Mouse (Mus musculus): ENCODE data around the gene Zfp445.

DNA sequence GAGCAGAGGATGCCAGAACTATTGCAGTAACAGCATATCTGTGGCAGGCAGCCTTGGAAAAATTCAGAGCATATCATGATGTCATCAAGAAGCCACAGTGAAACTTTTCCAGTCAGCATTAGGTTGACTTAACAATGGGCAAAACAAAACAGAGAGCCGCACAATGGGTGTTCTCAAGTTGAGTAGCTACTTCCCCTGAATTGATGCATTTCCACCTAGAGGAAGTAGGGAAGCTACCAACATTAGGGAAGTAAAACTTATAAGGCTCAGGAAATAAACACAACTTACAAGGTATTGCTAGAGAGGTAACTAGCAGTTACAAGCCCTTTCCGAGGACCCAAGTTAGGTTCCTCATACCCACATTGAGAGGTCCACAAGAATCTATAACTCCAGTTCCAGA, 35.2 kb upstream of the Zfp445 start:
- TF ChIP-seq POLR2A (IDR thresholded peaks at IDR 0.05; ENCODE audit: low read depth, low read length) (no peak), CTCF (IDR thresholded peaks at IDR 0.05; ENCODE audit: extremely low read depth, insufficient read depth, insufficient read length, insufficient replicate concordance) (no peak)

Measured in spleen, adult 2 months (tissue).